Mouse (Mus musculus): ENCODE data around the gene Dazap1. TPM values are rescaled to one million over a fixed set of nuclear protein-coding genes. Genes with fewer than 3 reads are reported as not detected.

Dazap1 gene
- total and polyA plus RNA-seq, 3 experiments = 159 to 236 TPM; not detected in 1

- 0 out of 4 replicates have a peak, but pooled peaks cover 0 to 2% of the 10 kb centered on the region in 2 experiments for H3K4me1 ChIP-seq (ENCODE audit: control insufficient read depth in 1 of 2, insufficient read depth in 2 of 2, low read length in 2 of 2)
- no peaks in the 10 kb centered on the region for H3K9me3 ChIP-seq (replicated peaks; ENCODE audit: insufficient read depth, low read length)
- peak overlapping the region; percentile 55 for H3K4me3 ChIP-seq (ENCODE audit: control insufficient read depth in 1 of 2, insufficient read depth in 1 of 2, low read depth in 2 of 2, low read length in 2 of 2)
- peak overlapping the region; percentile 40 for H3K9ac ChIP-seq (ENCODE audit: control insufficient read depth, low read depth, low read length, poor library complexity, severe bottlenecking)
- TF ChIP-seq ZC3H11A (IDR thresholded peaks at IDR 0.05; ENCODE audit: low read depth, low read length) (no peak), MXI1 (IDR thresholded peaks at IDR 0.05; ENCODE audit: low read depth, low read length) (0 out of 2 replicates have a peak, but pooled peaks have one; percentile 21), TAL1 (IDR thresholded peaks at IDR 0.05; ENCODE audit: low read length) (peak; percentile 65), ZNF384 (IDR thresholded peaks at IDR 0.05; ENCODE audit: low read depth, low read length) (no peak), MAFK (IDR thresholded peaks at IDR 0.05; ENCODE audit: borderline replicate concordance, low read depth, low read length) (0 out of 2 replicates have a peak, but pooled peaks have one; percentile 16), TBP (IDR thresholded peaks at IDR 0.05; ENCODE audit: low read depth, low read length) (peak; percentile 76), MEF2A (IDR thresholded peaks at IDR 0.05; ENCODE audit: extremely low read depth, insufficient replicate concordance, low read depth, low read length, poor library complexity, severe bottlenecking) (no peak)
- no peaks in the 10 kb centered on the region for H3K27me3 ChIP-seq (ENCODE audit: control insufficient read depth in 1 of 2, insufficient read depth in 2 of 2, low read length in 2 of 2)
- no peaks in the 10 kb centered on the region for H3K79me2 ChIP-seq (ENCODE audit: control insufficient read depth, insufficient read depth, low read length, poor library complexity)
- H3K36me3 ChIP-seq (ENCODE audit: control insufficient read depth in 1 of 2, insufficient read depth in 2 of 2, low read length in 2 of 2) = no peaks in the 10 kb centered on the region
- DNase-seq (ENCODE audit: low read depth, low spot score) = peak; percentile 68
- H3K27ac ChIP-seq (ENCODE audit: control insufficient read depth, low read depth, low read length) = no peak overlapping the region
Measured at GRCm38 (mm10) chr10:80304458-80304857, 43.2 kb downstream of the Dazap1 start.

- H3K27ac ChIP-seq (ENCODE audit: control insufficient read depth, low read depth, low read length) = no peak overlapping the region
- TF ChIP-seq USF1 (IDR thresholded peaks at IDR 0.05; ENCODE audit: low read depth, low read length) (no peak), NRF1 (IDR thresholded peaks at IDR 0.05; ENCODE audit: insufficient read depth, low read depth, low read length, poor library complexity, severe bottlenecking) (peak; percentile 43; the same call in 1 of the 2 replicates), POLR2AphosphoS2 (IDR thresholded peaks at IDR 0.05; ENCODE audit: low read length) (no peak), POLR2A (IDR thresholded peaks at IDR 0.05; ENCODE audit: control insufficient read depth in 1 of 2, insufficient read depth in 1 of 2, low read depth in 1 of 2, low read length in 2 of 2, poor library complexity in 1 of 2) (peak in 1 of 2 experiments; percentile 44; a peak in 1 of 4 replicates), UBTF (IDR thresholded peaks at IDR 0.05; ENCODE audit: borderline replicate concordance, insufficient read depth, low read depth, low read length) (no peak), JUND (IDR thresholded peaks at IDR 0.05; ENCODE audit: low read depth, low read length) (no peak)
- H3K79me2 ChIP-seq (ENCODE audit: control insufficient read depth, insufficient read depth, low read length, poor library complexity) = no peaks in the 10 kb centered on the region
- no peaks in the 10 kb centered on the region for H3K36me3 ChIP-seq (ENCODE audit: control insufficient read depth in 1 of 2, insufficient read depth in 2 of 2, low read length in 2 of 2)
- peak overlapping the region; percentile 55 for H3K4me3 ChIP-seq (ENCODE audit: control insufficient read depth in 1 of 2, insufficient read depth in 1 of 2, low read depth in 2 of 2, low read length in 2 of 2)
- peak; percentile 82 for DNase-seq (ENCODE audit: low read depth, low spot score)
- peak overlapping the region; percentile 40 for H3K9ac ChIP-seq (ENCODE audit: control insufficient read depth, low read depth, low read length, poor library complexity, severe bottlenecking)
- H3K4me1 ChIP-seq (ENCODE audit: control insufficient read depth in 1 of 2, insufficient read depth in 2 of 2, low read length in 2 of 2) = 0 out of 4 replicates have a peak, but pooled peaks cover 0 to 2% of the 10 kb centered on the region in 2 experiments
- no peaks in the 10 kb centered on the region for H3K27me3 ChIP-seq (ENCODE audit: control insufficient read depth in 1 of 2, insufficient read depth in 2 of 2, low read length in 2 of 2)
- no peaks in the 10 kb centered on the region for H3K9me3 ChIP-seq (replicated peaks; ENCODE audit: insufficient read depth, low read length)
Measured at GRCm38 (mm10) chr10:80304862-80305261, 43.6 kb downstream of the Dazap1 start.

GRCm38 (mm10) chr10:80311560-80311959, 50.3 kb downstream of the Dazap1 start:
- no peak for DNase-seq (ENCODE audit: low read depth, low spot score)
- no peak overlapping the region for H3K27ac ChIP-seq (ENCODE audit: control insufficient read depth, low read depth, low read length)
- no peaks in the 10 kb centered on the region for H3K9me3 ChIP-seq (replicated peaks; ENCODE audit: insufficient read depth, low read length)
- no peaks in the 10 kb centered on the region for H3K79me2 ChIP-seq (ENCODE audit: control insufficient read depth, insufficient read depth, low read length, poor library complexity)
- H3K4me3 ChIP-seq (ENCODE audit: control insufficient read depth in 1 of 2, insufficient read depth in 1 of 2, low read depth in 2 of 2, low read length in 2 of 2) = no peak overlapping the region
- no peaks in the 10 kb centered on the region for H3K27me3 ChIP-seq (ENCODE audit: control insufficient read depth in 1 of 2, insufficient read depth in 2 of 2, low read length in 2 of 2)
- TF ChIP-seq CHD2 (IDR thresholded peaks at IDR 0.05; ENCODE audit: low read length) (no peak), NELFE (IDR thresholded peaks at IDR 0.05; ENCODE audit: low read depth, low read length) (no peak), ZC3H11A (IDR thresholded peaks at IDR 0.05; ENCODE audit: low read depth, low read length) (no peak), KAT2A (conservative IDR thresholded peaks at IDR 0.05; ENCODE audit: low read depth, low read length) (no peak), USF1 (IDR thresholded peaks at IDR 0.05; ENCODE audit: low read depth, low read length) (no peak), MEF2A (IDR thresholded peaks at IDR 0.05; ENCODE audit: extremely low read depth, insufficient replicate concordance, low read depth, low read length, poor library complexity, severe bottlenecking) (no peak), TCF12 (IDR thresholded peaks at IDR 0.05; ENCODE audit: low read depth, low read length) (no peak), BHLHE40 (IDR thresholded peaks at IDR 0.05; ENCODE audit: borderline replicate concordance, low read depth, low read length) (no peak), ZNF384 (IDR thresholded peaks at IDR 0.05; ENCODE audit: low read depth, low read length) (no peak), HCFC1 (IDR thresholded peaks at IDR 0.05; ENCODE audit: low read depth, low read length) (no peak), ETS1 (IDR thresholded peaks at IDR 0.05; ENCODE audit: low read depth, low read length) (no peak)
- H3K9ac ChIP-seq (ENCODE audit: control insufficient read depth, low read depth, low read length, poor library complexity, severe bottlenecking) = no peak overlapping the region
- no peaks in the 10 kb centered on the region for H3K36me3 ChIP-seq (ENCODE audit: control insufficient read depth in 1 of 2, insufficient read depth in 2 of 2, low read length in 2 of 2)
- peaks cover 0 to 5% of the 10 kb centered on the region in 2 experiments; a peak in 3 of 4 replicates for H3K4me1 ChIP-seq (ENCODE audit: control insufficient read depth in 1 of 2, insufficient read depth in 2 of 2, low read length in 2 of 2)

Data from MEL (cell line).